Mouse (Mus musculus) E14TG2a.4 (cell line): ENCODE measurements at regions not wholly inside any gene's neighbourhood (a gene's known extent, or its start where the extent isn't known, plus 50 kb on each side); places are given as distances from the start of the nearest gene placed in this dataset.

Experiments
- CTCF ChIP-seq: conservative IDR thresholded peaks from 2 replicates; pipeline ENCODE4 v1.5.1; 2014; ENCODE audit warnings: low read length
- NANOG ChIP-seq: IDR thresholded peaks from 2 replicates; pipeline ENCODE4 v1.6.1; 2014; ENCODE audit warnings: borderline replicate concordance, low read length, mixed read lengths
- POU5F1 ChIP-seq: IDR thresholded peaks from 2 replicates; pipeline ENCODE4 v1.6.1; 2014; ENCODE audit warnings: low read length, borderline replicate concordance

GRCm38 (mm10) chr2:92699360-92699759 lies 99.9 kb downstream of the Chst1 start:
- TF ChIP-seq CTCF (no peak), NANOG (no peak), POU5F1 (no peak)
